Mouse (Mus musculus) MEL (cell line): Measurements from ENCODE around the gene Shoc2. TPM values are rescaled to one million over a fixed set of nuclear protein-coding genes. Genes with fewer than 3 reads are reported as not detected.

ENCODE experiments used
- DNase-seq: peaks from one replicate; pipeline ENCODE4 v3.0.0; 2011; ENCODE audit warnings: low read depth, low spot score
- H3K27ac ChIP-seq: 2 replicates; pipeline ENCODE4 v1.5.1; 2012; ENCODE audit warnings: low read depth, mild to moderate bottlenecking, control low read depth, low read length, moderate library complexity; ENCODE audit not compliant: control insufficient read depth
- H3K27me3 ChIP-seq, 2 experiments: fragments of 150-350 bp in 1 of 2; sonication (generic) in 1 of 2; 2 replicates each; pipeline ENCODE4 v1.6.1; 2012; ENCODE audit warnings: low read length in 2 of 2, mild to moderate bottlenecking in 2 of 2, improper control_type of control experiment in 1 of 2, moderate library complexity in 1 of 2; ENCODE audit not compliant: insufficient read depth in 2 of 2, control insufficient read depth in 1 of 2
- H3K36me3 ChIP-seq, 2 experiments: 2 replicates each; pipeline ENCODE4 v1.6.1; 2012 to 2014; ENCODE audit warnings: low read length in 2 of 2, improper control_type of control experiment in 1 of 2, inconsistent platforms in 1 of 2, mild to moderate bottlenecking in 1 of 2; ENCODE audit not compliant: insufficient read depth in 2 of 2, control insufficient read depth in 1 of 2
- H3K4me1 ChIP-seq, 2 experiments: fragments of 150-350 bp in 1 of 2; sonication (generic) in 1 of 2; 2 replicates each; pipeline ENCODE4 v1.6.1; 2012; ENCODE audit warnings: low read length in 2 of 2, improper control_type of control experiment in 1 of 2, mild to moderate bottlenecking in 1 of 2; ENCODE audit not compliant: insufficient read depth in 2 of 2, control insufficient read depth in 1 of 2
- H3K4me3 ChIP-seq, 2 experiments: fragments of 150-350 bp in 1 of 2; sonication (generic) in 1 of 2; 2 replicates each; pipeline ENCODE4 v1.5.1; 2012; ENCODE audit warnings: low read depth in 2 of 2, low read length in 2 of 2, mild to moderate bottlenecking in 2 of 2, moderate library complexity in 2 of 2, control low read depth in 1 of 2, improper control_type of control experiment in 1 of 2; ENCODE audit not compliant: control insufficient read depth in 1 of 2, insufficient read depth in 1 of 2
- H3K79me2 ChIP-seq: 2 replicates; pipeline ENCODE4 v1.6.1; 2012; ENCODE audit warnings: mild to moderate bottlenecking, low read length, moderate library complexity; ENCODE audit not compliant: control insufficient read depth, poor library complexity, insufficient read depth
- H3K9ac ChIP-seq: 2 replicates; pipeline ENCODE4 v1.6.1; 2012; ENCODE audit warnings: low read depth, mild to moderate bottlenecking, control low read depth, low read length, moderate library complexity; ENCODE audit not compliant: control insufficient read depth, poor library complexity, severe bottlenecking
- H3K9me3 ChIP-seq: fragments of 150-350 bp; sonication (generic); replicated peaks from 2 replicates; pipeline ENCODE4 v1.6.1; 2012; ENCODE audit warnings: mild to moderate bottlenecking, low read length, improper control_type of control experiment, moderate library complexity; ENCODE audit not compliant: insufficient read depth
- BHLHE40 ChIP-seq: IDR thresholded peaks from 2 replicates; pipeline ENCODE4 v1.6.1; 2012; ENCODE audit warnings: low read depth, mild to moderate bottlenecking, inconsistent platforms, low read length, improper control_type of control experiment, borderline replicate concordance
- CTCF ChIP-seq, 3 experiments: IDR thresholded peaks in 2 of 3; conservative IDR thresholded peaks in 1 of 3; 2 replicates each; pipeline ENCODE4 v1.5.1; 2011 to 2012; ENCODE audit warnings: low read length in 3 of 3, low read depth in 2 of 3, mild to moderate bottlenecking in 2 of 3, improper control_type of control experiment in 1 of 3, inconsistent platforms in 1 of 3, mixed read lengths in 1 of 3, moderate library complexity in 1 of 3; ENCODE audit not compliant: control insufficient read depth in 1 of 3, insufficient read depth in 1 of 3, poor library complexity in 1 of 3, severe bottlenecking in 1 of 3
- ELF1 ChIP-seq: IDR thresholded peaks from 2 replicates; pipeline ENCODE4 v1.6.1; 2014; ENCODE audit warnings: low read depth, mild to moderate bottlenecking, inconsistent platforms, low read length, improper control_type of control experiment, moderate library complexity
- EP300 ChIP-seq, 2 experiments: IDR thresholded peaks; 2 replicates each; pipeline ENCODE4 v1.6.1; 2011; ENCODE audit warnings: improper control_type of control experiment in 2 of 2, low read length in 2 of 2, low read depth in 1 of 2, mild to moderate bottlenecking in 1 of 2
- ETS1 ChIP-seq: IDR thresholded peaks from 2 replicates; pipeline ENCODE4 v1.6.1; 2012; ENCODE audit warnings: low read depth, mild to moderate bottlenecking, inconsistent platforms, low read length, improper control_type of control experiment, moderate library complexity
- KAT2A ChIP-seq: conservative IDR thresholded peaks from 2 replicates; pipeline ENCODE4 v1.6.1; 2012; ENCODE audit warnings: low read depth, low read length, improper control_type of control experiment, inconsistent platforms
- MAFK ChIP-seq: IDR thresholded peaks from 2 replicates; pipeline ENCODE4 v1.6.1; 2011; ENCODE audit warnings: low read depth, mild to moderate bottlenecking, low read length, improper control_type of control experiment, borderline replicate concordance
- MAX ChIP-seq: IDR thresholded peaks from 2 replicates; pipeline ENCODE4 v1.6.1; 2011; ENCODE audit warnings: low read length, improper control_type of control experiment
- MAZ ChIP-seq: IDR thresholded peaks from 2 replicates; pipeline ENCODE4 v1.6.1; 2012; ENCODE audit warnings: low read depth, mild to moderate bottlenecking, inconsistent platforms, low read length, improper control_type of control experiment
- MXI1 ChIP-seq: IDR thresholded peaks from 2 replicates; pipeline ENCODE4 v1.6.1; 2011; ENCODE audit warnings: mild to moderate bottlenecking, low read depth, low read length, improper control_type of control experiment
- MYC ChIP-seq: IDR thresholded peaks from 2 replicates; pipeline ENCODE4 v1.6.1; 2011; ENCODE audit warnings: low read depth, mild to moderate bottlenecking, low read length, improper control_type of control experiment, moderate library complexity
- NELFE ChIP-seq: IDR thresholded peaks from 2 replicates; pipeline ENCODE4 v1.6.1; 2011; ENCODE audit warnings: low read depth, low read length, improper control_type of control experiment
- NRF1 ChIP-seq: IDR thresholded peaks from 2 replicates; pipeline ENCODE4 v1.6.1; 2014; ENCODE audit warnings: low read depth, mild to moderate bottlenecking, inconsistent platforms, low read length, improper control_type of control experiment, moderate library complexity; ENCODE audit not compliant: poor library complexity, insufficient read depth, severe bottlenecking
- POLR2A ChIP-seq, 2 experiments: IDR thresholded peaks; 2 replicates each; pipeline ENCODE4 v1.6.1; 2011 to 2012; ENCODE audit warnings: low read length in 2 of 2, mild to moderate bottlenecking in 2 of 2, control low read depth in 1 of 2, improper control_type of control experiment in 1 of 2, low read depth in 1 of 2, moderate library complexity in 1 of 2; ENCODE audit not compliant: control insufficient read depth in 1 of 2, insufficient read depth in 1 of 2, poor library complexity in 1 of 2
- POLR2AphosphoS5 ChIP-seq: IDR thresholded peaks from 2 replicates; pipeline ENCODE4 v1.6.1; 2012; ENCODE audit warnings: low read depth, borderline replicate concordance, mild to moderate bottlenecking, inconsistent platforms, low read length, moderate library complexity, mixed read lengths
- RAD21 ChIP-seq: IDR thresholded peaks from 2 replicates; pipeline ENCODE4 v1.6.1; 2011; ENCODE audit warnings: mild to moderate bottlenecking, low read depth, low read length, improper control_type of control experiment
- SIN3A ChIP-seq: IDR thresholded peaks from 2 replicates; pipeline ENCODE4 v1.6.1; 2012; ENCODE audit warnings: low read length, improper control_type of control experiment, inconsistent platforms
- SMC3 ChIP-seq: IDR thresholded peaks from 2 replicates; pipeline ENCODE4 v1.6.1; 2011; ENCODE audit warnings: low read depth, low read length, improper control_type of control experiment
- TAL1 ChIP-seq: IDR thresholded peaks from 2 replicates; pipeline ENCODE4 v1.6.1; 2012; ENCODE audit warnings: mild to moderate bottlenecking, inconsistent platforms, low read length, moderate library complexity, mixed read lengths
- TCF12 ChIP-seq: IDR thresholded peaks from 2 replicates; pipeline ENCODE4 v1.6.1; 2014; ENCODE audit warnings: low read depth, mild to moderate bottlenecking, inconsistent platforms, low read length, improper control_type of control experiment, moderate library complexity
- USF1 ChIP-seq: IDR thresholded peaks from 2 replicates; pipeline ENCODE4 v1.6.1; 2014; ENCODE audit warnings: low read depth, mild to moderate bottlenecking, inconsistent platforms, low read length, improper control_type of control experiment, moderate library complexity
- ZMIZ1 ChIP-seq: IDR thresholded peaks from 2 replicates; pipeline ENCODE4 v1.6.1; 2012; ENCODE audit warnings: low read depth, mild to moderate bottlenecking, inconsistent platforms, low read length, improper control_type of control experiment, moderate library complexity
- ZNF384 ChIP-seq: IDR thresholded peaks from 2 replicates; pipeline ENCODE4 v1.6.1; 2012; ENCODE audit warnings: low read depth, mild to moderate bottlenecking, inconsistent platforms, low read length, improper control_type of control experiment
- polyA plus RNA-seq, 2 experiments: library from polyadenylated mRNA; stranded (reverse) in 1 of 2; unstranded in 1 of 2; fragments of >175 nt in 1 of 2; fragments of >200 nt in 1 of 2; gene quantifications; 2 replicates each; pipeline versions ENCODE4 v1.2.1 to v1.2.4; 2012; ENCODE audit warnings: low replicate concordance in 2 of 2, low read depth in 1 of 2; ENCODE audit not compliant: insufficient read length in 2 of 2, insufficient read depth in 1 of 2, missing spikeins in 1 of 2
- total RNA-seq: library from RNA; depleted of rRNA; stranded (reverse); fragments of 300-350 nt; gene quantifications from 2 replicates; pipeline ENCODE4 v1.2.3, GENCODE M21; 2012

The Shoc2 gene
- total and polyA plus RNA-seq, 3 experiments = 33.4 to 55.6 TPM; not detected in 1

- H3K4me3 ChIP-seq = peak overlapping the region; percentile 60 to 96
- peak overlapping the region; percentile 46 for H3K27ac ChIP-seq
- H3K4me1 ChIP-seq = peaks cover 13 to 17% of the 10 kb centered on the region in 2 experiments
- H3K27me3 ChIP-seq = no peaks in the 10 kb centered on the region
- TF ChIP-seq TAL1 (no peak), SIN3A (peak; percentile 96), MYC (no peak), USF1 (no peak), MAZ (no peak), RAD21 (peak; percentile 2; the same call in 1 of the 2 replicates), TCF12 (0 out of 2 replicates have a peak, but pooled peaks have one; percentile 18), NRF1 (no peak), SMC3 (peak; percentile 13; the same call in 1 of the 2 replicates), ZMIZ1 (no peak), POLR2A (IDR thresholded peaks at IDR 0.05; ENCODE audit: control insufficient read depth in 1 of 2, insufficient read depth in 1 of 2, low read depth in 1 of 2, low read length in 2 of 2, poor library complexity in 1 of 2) (no peak), KAT2A (no peak), ZNF384 (peak; percentile 81), MAX (peak; percentile 42; the same call in 1 of the 2 replicates), POLR2AphosphoS5 (no peak), NELFE (no peak), MAFK (no peak), ETS1 (peak; percentile 94), BHLHE40 (0 out of 2 replicates have a peak, but pooled peaks have one; percentile 39), MXI1 (0 out of 2 replicates have a peak, but pooled peaks have one; percentile 69), EP300 (IDR thresholded peaks at IDR 0.05; ENCODE audit: low read depth in 1 of 2, low read length in 2 of 2) (peak; percentile 31 to 58; a peak in 2 of 4 replicates), ELF1 (peak; percentile 61), CTCF (IDR thresholded peaks at IDR 0.05 in 2 of 3, conservative IDR thresholded peaks at IDR 0.05 in 1 of 3; ENCODE audit: control insufficient read depth in 1 of 3, insufficient read depth in 1 of 3, low read depth in 2 of 3, low read length in 3 of 3, poor library complexity in 1 of 3, severe bottlenecking in 1 of 3) (no peak)
- H3K9me3 ChIP-seq = no peaks in the 10 kb centered on the region
- peak overlapping the region; percentile 53 for H3K9ac ChIP-seq
- H3K79me2 ChIP-seq = peaks cover 12% of the 10 kb centered on the region
- H3K36me3 ChIP-seq = peaks cover 12 to 14% of the 10 kb centered on the region in 2 experiments
- peak; percentile 85 for DNase-seq
Observed at GRCm38 (mm10) chr19:53906033-53906702, 37.9 kb upstream of the Shoc2 start.
